Mouse (Mus musculus) 416B (cell line): ENCODE results near the gene Ddx39.

Source experiments
- DNase-seq: peaks from one replicate; pipeline ENCODE4 v3.0.0; 2011; ENCODE audit warnings: low read depth

Ddx39 gene

DNA sequence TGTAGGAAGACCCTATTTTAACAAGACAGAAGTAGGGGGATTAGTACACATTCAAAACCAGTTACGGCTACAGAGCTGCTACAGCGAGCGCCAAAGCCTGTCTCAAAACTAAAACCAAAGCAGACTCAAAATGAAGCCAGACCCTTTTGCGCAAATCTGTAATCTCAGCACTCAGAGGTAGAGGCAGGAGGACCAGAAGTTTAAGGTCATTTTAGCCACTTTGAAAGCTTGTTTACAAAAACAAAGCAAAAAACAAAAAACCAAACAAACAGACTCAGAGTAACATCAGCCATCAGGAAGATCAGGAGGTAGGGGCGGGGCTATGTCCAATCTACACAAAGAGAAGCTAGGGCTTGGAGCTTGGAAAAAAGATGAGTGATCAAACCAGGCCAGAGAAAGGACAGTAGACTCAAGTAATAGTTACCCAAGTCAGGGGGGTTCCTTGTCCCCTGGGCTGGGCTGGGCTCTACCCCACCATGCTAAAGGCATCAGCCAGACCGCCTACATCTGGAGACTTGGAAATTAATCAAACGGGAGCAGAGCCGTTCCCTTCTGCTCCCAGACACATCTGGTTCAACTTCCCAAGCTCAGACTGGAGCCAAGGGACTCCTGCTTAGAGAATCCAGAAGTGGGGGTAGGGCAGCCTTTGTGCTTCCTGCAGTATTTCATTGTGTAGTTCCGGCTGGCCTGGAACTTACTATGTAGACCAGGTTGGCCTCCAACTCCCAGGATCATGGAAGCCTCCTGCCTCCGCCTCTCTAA, 24.2 kb downstream of the Ddx39 start:
- no peak for DNase-seq

DNA sequence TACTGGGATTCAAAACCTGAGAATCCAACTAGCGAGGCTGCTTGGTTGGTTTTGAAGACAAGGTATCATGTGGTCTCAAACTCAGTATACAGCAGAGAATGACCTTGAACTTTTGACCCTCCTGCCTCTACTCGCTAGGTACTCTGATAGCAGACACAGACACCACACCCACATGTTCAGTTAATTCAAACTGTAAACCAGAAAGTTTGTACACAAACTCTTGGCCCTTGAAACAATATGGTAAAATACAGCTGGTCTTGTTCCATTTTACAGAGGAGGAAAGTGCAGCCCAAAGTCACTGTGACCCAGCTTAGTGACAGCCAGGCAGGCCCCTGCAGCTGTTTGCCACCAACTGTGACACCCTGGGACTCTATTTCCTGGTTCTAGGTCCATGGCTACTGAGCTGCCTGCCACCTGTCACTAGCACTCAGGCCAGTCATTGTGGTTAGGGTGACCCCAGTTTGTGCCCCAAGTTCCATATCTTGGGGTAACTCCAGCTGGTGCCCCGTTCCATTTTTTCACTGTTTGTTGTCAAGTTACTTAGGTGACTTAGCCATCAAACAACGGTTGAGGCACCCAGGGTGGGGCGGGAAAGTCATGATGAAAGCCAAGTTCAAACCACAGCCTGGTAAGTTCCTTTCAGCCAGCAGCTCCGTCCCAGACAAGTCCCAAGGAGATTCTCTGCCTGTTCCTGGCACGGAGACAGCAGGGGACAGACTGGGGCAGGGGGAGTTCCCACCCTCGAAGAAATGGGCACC, 24.9 kb downstream of the Ddx39 start:
- peak; percentile 72 for DNase-seq

DNA sequence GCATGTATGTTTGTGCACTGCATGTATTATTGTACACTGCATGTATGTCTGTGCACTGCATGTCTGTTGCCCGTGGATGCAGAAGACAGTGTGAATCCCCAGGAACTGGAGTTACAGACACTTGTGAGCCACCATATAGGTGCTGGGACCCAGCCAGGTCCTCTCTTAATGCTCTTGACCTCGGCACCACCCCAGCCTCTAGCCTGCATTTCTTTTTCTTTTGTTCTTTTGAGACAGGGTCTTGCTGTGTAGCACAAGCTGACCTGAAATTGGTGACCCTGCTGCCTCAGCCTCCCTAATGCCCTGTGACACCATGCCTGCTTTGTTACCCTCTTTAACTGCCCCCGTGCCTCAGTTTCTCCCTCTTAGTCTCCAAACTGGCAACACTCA, 25.6 kb downstream of the Ddx39 start:
- peak; percentile 22 for DNase-seq

DNA sequence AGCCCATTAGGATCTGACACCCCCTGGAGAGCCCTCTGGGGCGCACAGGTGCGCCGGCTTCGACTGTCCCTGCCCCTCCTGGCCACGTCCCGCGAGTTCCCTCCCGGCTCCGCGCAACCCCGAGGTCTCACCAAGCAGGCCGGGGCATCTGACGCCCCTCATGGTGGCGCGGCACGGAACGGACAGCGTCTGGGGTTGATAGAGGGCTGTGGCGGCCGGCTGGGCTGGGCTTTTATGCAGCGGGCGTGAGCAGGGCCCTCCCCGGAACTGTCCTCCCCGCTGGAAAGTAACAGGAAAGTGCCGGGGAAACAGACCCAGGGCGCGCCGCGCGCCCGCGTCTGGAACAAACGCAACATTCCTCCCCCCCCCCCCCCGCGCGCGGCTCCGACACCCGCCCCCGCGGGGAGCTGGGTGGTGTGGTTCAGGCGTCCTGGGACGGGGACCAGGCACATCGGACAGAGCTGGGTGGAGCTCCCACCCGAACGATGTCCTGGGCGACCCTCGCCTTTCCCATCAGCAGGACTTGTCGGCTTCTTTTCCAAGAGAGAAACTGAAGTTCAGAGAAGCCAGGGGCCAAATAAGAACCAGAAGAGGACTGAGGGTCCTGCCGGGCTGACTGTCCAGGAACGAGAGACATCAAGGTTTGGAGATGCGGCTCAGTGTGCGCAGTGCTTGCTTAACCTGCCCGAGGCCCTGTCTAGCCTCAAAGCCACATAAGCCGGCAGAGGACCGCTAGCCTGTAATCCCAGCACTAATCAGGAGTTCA, 26.2 kb downstream of the Ddx39 start, which contains the start of gene Adgre5:
TSS of gene Adgre5 (minus strand) at position 351 of the 766 bp plus-strand sequence.
- peak; percentile 42 for DNase-seq

DNA sequence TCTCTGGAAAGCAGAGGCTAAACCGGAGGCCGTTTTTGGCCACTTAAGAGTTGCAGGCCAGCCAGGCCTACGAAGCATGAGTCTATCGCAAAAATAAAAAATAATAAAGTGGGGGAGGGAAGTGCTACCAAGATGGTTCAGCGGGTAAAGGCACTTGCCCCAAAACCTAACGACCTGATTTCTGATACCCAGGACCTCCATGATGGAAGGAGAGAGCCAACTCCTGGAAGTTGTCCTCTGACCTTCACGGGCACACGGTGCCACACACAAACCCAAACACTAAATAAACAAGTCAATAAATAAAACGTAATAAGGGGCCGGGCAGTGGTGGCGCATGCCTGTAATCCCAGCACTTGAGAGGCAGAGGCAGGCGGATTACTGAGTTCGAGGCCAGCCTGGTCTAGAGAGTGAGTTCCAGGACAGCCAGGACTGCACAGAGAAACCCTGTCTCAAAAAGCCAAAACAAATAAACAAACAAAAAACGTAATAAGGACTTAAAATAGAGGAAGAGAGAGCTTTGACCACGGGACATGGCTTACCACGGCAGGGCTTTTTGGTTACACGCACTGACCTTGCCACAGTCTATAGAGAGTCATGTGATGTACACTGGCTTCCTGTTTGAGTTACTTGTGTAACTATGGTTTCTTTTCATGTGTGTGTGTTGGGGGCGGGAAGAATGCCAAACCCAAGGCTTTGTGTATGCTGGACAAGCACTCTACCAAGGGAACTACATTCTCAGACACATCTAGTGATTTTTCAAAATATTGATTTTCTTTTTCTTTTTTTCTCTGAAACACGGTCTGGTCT, 27.1 kb downstream of the Ddx39 start:
- DNase-seq, result peak; percentile 89

DNA sequence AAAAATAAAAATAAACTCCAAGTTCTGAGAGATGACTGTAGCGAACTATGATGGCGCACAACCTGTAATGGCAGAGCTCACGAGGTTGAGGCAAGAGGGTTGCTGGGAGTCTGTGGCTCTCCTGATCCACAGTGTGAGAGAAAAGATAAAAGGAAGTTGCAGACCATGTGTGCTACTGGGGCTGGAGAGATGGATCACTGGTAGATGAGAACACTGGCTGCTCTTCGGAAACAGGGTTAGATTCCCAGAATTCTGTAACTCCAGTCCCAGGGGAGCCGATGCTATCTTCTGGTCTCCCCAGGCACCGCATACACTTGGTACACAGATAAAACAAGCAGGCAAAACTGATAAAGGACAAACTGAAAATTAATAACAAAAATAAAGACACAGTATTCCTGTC, 28.0 kb downstream of the Ddx39 start:
- no peak for DNase-seq

DNA sequence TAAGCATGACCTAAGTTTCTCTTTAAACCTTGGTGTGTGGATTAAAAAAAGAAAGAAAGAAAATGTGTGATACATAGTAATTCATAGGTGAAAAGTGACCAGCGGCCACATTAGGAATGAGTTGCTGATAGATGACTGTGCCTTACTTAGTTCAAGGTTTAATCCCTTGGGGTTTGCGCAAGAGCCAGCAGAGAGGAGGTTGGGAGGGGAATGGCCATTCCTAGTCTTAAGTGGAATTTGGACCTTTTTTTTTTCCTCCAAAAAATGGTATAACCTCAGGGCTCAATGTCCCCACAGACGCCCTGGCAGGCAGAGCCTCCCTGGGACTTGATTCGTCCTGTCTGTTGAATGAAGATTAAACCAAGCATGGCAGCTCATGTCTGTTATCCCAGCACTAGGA, 29.1 kb downstream of the Ddx39 start:
- no peak for DNase-seq

DNA sequence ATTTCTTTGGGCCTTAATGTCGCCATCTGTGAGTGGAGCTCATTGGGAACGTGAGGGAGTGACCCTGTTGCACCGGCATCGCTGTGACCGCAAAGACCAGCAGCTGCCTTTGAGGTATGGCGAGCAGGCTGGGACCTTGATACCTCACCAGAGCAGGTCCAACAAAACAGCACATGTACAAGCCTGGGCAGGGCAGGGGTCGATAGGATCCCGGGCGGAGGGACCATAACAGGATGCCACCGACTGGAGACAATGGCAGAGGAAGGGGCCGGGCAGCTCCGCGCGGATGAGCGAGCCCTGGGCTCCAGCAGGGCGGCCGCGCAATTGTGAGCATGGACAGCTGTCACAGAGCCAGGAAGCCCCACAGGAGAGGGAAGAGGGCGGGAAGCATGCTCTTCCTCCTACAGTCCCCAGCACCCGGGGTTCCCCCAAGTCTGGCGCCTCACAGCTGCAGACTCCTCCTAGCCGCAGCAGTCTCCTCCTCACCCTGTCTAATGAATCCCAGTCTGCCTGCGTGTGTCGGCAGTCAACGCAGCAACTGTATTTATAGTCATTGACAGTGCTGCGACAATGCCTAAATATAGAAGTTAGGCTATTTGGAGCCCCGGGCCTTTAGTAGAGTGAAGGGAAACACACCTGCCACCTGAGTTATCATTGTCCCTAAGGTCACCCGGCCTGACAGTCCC, 32.8 kb downstream of the Ddx39 start:
- no peak for DNase-seq

DNA sequence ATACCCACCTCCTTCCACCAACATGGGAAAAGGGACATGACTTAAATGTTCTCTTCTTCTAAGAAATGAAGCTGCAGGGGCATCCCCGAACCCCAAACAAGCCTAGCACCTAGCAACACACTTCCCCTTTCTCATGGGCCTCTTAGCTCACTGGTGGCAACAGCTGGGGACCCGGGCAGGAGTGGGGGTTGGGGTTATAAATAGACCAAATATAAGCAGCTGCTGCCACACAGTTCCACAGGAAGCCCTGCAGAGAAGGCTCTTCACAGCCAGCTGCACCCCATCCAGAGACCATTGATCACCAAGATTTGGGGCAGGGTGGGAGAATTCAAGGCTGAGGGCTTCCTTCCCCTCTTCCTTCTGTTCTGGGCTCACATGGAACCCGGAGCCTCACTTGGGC, 33.7 kb downstream of the Ddx39 start:
- DNase-seq, result peak; percentile 75

DNA sequence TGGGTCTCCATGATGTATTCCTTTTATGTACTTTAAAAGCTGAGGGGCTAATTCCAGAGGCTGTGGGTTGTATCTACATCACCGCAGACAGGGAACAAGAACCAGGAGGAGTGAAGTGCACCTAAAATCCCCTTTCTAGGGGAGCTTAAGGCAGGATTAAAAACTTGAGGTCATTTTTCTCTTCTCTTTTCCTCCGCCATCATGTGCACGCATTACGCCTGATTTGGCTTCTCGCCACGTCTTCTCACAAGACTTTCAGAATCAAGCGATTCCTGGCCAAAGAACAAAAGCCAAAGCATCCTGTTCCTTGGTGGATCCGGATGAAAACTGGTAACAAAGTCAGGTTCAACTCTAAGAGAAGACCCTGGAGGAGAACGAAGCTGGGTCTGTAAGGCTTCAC, 34.3 kb downstream of the Ddx39 start:
- no peak for DNase-seq

DNA sequence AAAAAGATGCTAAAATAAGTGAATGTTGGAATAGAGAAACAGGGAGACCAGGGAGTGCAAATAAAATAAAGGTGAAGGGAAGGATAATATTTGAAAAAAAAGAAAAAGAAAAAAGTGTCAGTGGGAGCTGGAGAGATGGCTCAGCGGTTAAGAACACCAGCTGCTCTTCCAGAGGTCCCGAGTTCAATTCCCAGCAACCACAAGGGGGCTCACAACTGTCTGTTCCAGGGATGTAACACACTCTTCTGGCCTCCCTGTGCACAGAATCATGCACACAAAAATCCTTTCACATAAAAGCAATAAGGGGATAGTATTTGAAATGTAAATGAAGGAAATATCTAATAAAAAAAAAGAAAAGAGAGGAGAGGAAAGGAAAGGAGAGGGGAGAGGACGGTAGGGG, 39.2 kb downstream of the Ddx39 start:
- DNase-seq, result no peak

DNA sequence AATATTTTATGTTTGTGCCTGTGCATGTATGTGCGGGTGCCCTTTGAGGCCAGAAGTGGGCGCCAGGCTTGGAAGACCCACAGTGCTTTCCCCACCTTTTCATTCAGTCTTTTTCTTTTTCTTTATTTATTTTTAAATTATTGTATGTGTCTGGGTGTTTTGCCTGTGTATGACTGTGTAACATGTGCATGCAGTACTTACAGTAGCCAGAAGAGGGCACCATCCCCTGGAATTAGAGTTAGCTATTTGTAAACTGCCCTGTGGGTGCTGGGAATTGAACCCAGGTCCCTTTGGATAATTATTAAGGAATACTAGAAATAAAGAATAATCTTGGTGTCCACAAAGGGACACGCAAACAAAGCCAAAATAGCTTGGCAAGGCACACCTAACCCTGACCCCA, 41.3 kb downstream of the Ddx39 start:
- no peak for DNase-seq

DNA sequence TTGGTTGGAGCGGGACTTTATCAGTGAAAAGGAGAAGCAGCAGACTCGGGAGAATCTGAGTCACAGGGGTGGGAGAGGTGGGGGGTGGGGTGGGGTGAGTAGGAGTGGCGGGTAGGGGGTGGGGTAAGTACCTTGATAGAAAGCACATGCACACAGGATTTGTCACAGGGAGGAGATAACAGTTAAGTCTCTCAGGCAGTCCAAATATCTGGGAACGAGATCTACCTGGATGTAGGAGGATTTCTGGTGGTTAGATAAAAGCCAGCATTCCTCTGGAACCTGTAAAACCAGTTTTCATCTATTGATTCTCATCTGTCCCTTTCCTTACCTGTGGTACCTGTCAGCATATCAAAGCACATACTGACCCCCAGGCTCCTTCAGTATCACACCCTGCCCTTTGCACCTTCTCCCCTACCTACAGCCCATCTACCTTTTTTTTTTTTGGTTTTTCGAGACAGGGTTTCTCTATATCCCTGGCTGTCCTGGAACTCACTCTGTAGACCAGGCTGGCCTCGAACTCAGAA, 42.2 kb downstream of the Ddx39 start:
- DNase-seq, result peak; percentile 50

DNA sequence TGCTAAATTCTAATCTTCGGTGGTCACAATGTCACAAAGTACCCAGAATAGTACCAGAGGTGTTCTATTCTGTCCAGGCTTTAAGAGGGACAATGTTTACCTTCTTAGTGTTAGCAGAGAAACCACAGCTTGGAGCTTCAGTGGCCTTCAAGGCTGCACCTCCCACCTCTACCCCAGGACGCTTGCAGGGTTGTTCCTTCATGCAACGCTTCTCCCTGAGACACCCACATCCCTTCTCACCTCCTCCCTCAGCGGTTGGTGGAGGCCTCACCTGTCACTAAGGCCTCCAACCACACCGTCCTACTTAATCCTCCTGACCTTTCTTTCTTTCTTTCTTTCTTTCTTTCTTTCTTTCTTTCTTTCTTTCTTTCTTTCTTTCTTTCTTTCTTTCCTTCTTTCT, 43.3 kb downstream of the Ddx39 start:
- no peak for DNase-seq

DNA sequence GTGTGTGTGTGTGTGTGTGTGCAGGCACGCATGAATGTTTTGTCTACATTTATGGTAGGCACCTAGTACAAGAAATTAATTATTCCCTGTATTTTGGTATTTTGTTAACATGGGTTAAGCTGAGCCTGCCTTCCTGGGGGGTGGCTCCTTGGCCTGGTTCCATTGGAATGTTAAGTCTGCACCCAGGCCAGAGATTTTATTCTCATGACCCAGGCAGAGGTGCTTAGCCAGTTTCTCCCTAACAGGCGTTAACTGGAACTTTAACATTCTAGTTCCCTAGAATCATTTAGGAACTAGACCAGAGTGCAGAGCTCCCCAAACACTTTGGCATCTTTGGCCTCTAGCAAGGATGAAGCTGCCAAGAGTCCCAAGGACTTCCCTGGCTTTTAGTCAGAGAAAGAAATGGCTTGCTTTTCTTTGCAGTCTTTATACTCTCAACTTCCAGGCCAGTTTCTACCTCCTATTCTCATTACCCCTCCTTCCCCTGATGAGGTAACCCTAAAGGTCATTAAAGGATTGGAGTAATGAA, 44.3 kb downstream of the Ddx39 start:
- no peak for DNase-seq

DNA sequence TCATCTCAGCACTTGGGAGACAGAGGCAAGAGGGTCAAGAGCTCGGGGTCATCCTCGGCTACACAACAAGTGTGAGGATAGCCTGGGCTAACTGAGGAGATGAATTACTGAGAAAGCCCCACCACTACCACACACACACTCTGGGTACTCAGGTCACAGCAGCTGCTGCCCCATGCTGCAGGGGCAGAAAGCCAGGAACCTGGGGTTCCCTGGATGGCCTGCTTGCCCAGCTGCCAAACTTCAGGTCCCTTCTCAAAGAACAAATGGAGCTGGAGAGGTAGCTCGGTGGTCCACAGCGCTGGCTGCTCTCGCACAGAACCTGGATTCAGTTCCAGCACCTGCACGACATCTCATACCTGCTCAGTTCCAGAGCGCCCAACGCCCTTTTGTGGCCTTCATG, 49.1 kb downstream of the Ddx39 start:
- DNase-seq, result no peak

DNA sequence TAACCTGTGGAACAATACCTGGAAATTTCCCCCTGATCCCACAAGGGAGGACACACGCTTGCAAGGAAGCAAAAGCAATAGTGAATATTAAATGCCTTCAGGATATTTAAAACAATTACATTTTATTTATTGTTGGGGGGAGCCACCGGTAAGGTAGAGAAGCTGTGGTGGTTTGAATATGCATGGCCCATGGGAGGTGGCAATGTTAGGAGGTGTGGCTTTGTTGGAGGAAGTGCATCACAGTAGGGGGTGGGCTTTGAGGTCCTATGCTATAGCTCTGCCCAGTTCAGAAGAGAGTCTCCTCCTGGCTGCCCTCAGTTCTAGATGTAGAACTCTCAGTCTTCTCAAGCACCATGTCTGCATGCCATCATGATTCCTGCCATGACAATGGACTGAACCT, 49.7 kb downstream of the Ddx39 start:
- no peak for DNase-seq

DNA sequence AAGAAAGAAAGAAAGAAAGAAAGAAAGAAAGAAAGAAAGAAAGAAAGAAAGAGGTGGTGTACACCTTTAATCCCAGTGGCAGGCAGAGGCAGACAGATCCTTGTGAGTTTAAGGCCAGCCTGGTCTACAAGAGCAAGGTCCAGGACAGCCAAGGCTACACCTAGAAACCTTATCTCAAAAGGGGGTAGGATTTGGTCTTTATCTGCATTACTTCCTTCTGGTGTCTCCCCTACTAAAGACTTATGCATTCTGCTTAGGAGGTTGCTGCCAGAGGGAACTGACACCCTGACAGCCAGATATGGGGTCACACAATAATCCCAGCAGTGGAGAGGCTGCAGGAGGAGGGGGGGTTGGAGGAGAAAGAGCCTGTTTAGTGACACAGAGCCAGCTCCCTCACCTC, 50.7 kb downstream of the Ddx39 start:
- DNase-seq, result no peak

DNA sequence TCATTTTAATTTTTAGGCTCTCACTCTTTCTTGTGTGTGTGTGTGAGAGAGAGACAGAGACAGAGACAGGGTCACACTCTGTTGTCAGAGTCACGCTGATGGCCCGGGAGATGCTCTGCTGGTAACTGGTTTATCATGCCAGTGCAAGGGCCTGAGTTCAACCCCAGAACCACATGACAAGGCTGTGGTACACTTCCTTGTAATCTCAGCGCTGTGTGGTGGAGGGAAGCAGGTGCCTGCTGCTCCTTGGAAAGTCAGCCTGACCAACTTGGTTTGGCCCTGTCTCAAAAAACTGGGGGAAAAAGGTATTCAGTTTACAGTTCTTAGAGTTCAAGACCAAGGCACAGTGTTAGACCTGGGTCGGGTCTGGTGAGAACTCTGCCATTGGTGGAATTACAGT, 52.5 kb downstream of the Ddx39 start:
- peak; percentile 53 for DNase-seq

DNA sequence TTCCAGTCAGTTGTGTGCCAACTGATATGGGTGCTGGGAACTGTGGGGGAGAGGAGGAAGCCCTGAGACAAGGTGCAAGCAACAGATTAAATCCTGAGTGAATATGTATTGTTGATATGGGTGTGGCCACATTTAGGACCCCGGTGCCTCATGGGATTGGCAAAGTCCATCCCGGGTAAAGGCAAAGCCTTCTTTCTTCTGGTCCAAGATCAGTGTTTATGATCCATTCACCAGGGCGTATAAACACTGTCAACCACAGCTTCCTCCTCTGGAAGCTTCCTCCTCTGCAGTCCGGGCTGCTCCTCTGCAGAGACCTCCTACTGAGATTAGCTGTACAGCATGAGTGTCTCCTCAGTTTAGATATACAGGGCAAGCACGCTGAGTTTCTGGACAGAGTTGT, 53.5 kb downstream of the Ddx39 start:
- DNase-seq, result peak; percentile 49

DNA sequence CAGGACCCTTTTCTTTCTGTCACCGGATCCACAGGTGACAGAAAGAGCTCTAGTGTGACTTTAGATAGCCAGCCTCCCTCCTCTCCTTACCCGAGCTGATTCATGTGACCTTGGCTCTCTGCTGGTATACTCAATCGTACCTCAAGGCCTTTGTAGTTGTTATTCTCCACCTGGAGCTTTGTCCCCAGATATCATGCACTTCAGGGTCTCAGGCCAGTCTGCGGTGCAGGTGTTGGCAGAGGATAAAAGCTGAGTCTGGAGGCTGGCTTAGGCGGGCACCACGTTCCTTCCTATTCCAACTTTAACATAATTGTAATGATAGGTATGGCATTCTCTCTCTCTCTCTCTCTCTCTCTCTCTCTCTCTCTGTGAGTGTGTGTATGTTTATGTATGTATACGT, 54.7 kb downstream of the Ddx39 start:
- DNase-seq, result no peak
